Mouse (Mus musculus) lung, embryonic 14.5 days (tissue): ENCODE results near the gene Pik3ap1. TPM values are rescaled to one million over a fixed set of nuclear protein-coding genes. Genes with fewer than 3 reads are reported as not detected.

Experiments used
- ATAC-seq: fragments of 200-750 bp; cut with Nextera tagmentation; 2 replicates; pipeline ENCODE4 v1.8.0; 2017; ENCODE audit warnings: mild to moderate bottlenecking, moderate TSS enrichment, moderate library complexity; ENCODE audit not compliant: insufficient read depth
- DNase-seq: peaks from one replicate; pipeline ENCODE4 v3.0.0-alpha.2; 2015
- H3K27ac ChIP-seq: fragments of 300-500 bp; sonication (generic); 2 replicates; pipeline ENCODE4 v1.5.1; 2014; ENCODE audit warnings: low read depth, mild to moderate bottlenecking, moderate library complexity
- H3K27me3 ChIP-seq: fragments of 300-500 bp; sonication (generic); 2 replicates; pipeline ENCODE4 v1.6.1; 2014; ENCODE audit warnings: low read length, control low read depth; ENCODE audit not compliant: insufficient read depth
- H3K36me3 ChIP-seq: fragments of 300-500 bp; sonication (generic); 2 replicates; pipeline ENCODE4 v1.6.1; 2014; ENCODE audit warnings: control low read depth; ENCODE audit not compliant: insufficient read depth
- H3K4me1 ChIP-seq: fragments of 300-500 bp; sonication (generic); 2 replicates; pipeline ENCODE4 v1.6.1; 2014; ENCODE audit warnings: antibody characterized with exemption, control low read depth; ENCODE audit not compliant: insufficient read depth
- H3K4me2 ChIP-seq: fragments of 300-500 bp; sonication (generic); 2 replicates; pipeline ENCODE4 v1.6.1; 2014; ENCODE audit warnings: mild to moderate bottlenecking
- H3K4me3 ChIP-seq: fragments of 300-500 bp; sonication (generic); 2 replicates; pipeline ENCODE4 v1.5.1; 2014; ENCODE audit warnings: low read depth, low read length
- H3K9ac ChIP-seq: fragments of 300-500 bp; sonication (generic); 2 replicates; pipeline ENCODE4 v1.6.1; 2014
- H3K9me3 ChIP-seq: fragments of 300-500 bp; sonication (generic); 2 replicates; pipeline ENCODE4 v1.6.1; 2016; ENCODE audit warnings: low read depth, low read length, control low read depth
- CTCF ChIP-seq: IDR thresholded peaks from 2 replicates; pipeline ENCODE4 v1.5.1; 2016; ENCODE audit warnings: antibody characterized with exemption, low read depth
- WGBS: fragments of 180-500 bp; shearing (Covaris S2); extraction: QIAGEN DNeasy Blood & Tissue Kit; methylation state at CpG from one replicate; pipeline ENCODE4 v1.1.7; 2014; 5-methylcytosine and 5-hydroxymethylcytosine counted together
- polyA plus RNA-seq: library from polyadenylated mRNA; unstranded; fragments of >200 nt; fragmentation: Nextera tagmentation; extraction: Ambion mirVana; gene quantifications from 2 replicates; pipeline ENCODE4 v1.2.1, GENCODE M21; 2014

Pik3ap1 gene
- polyA plus RNA-seq, 1 experiment from 2014 or later = 2.7 TPM

DNA sequence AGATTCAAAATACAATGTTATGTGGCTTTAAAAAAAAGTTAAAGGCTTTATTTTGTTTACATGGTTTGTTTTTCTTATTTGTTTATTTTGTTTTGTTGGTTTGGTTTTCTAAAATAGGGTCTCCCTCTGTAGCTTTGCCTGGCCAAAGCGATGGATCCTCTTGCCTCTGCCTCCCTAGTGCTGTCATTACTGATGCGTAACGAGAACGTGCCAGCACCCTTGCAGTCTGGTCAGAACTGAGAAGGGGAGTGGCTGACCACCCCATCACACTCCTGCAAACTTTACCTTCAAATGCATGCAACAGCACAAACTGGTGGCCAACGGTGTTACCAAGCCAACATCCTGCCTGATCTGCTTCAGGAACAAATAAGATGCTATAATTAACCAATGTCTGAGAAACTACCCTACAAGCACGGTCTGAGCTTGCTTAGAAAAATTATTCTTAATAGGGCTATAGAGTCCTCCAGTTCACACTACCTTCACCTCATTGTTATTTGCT, 42.3 kb downstream of the Pik3ap1 start:
- H3K27ac ChIP-seq = no peak overlapping the region
- no peaks in the 10 kb centered on the region for H3K36me3 ChIP-seq
- no peaks in the 10 kb centered on the region for H3K9me3 ChIP-seq
- no peak overlapping the region for H3K9ac ChIP-seq
- H3K27me3 ChIP-seq = no peaks in the 10 kb centered on the region
- H3K4me1 ChIP-seq = peaks cover 9% of the 10 kb centered on the region
- no peak overlapping the region for H3K4me2 ChIP-seq
- WGBS = 77% methylated on average over 6 of the region's 6 CpGs
- DNase-seq = no peak
- no peak for TF ChIP-seq CTCF
- no peak for ATAC-seq
- H3K4me3 ChIP-seq = no peak overlapping the region

DNA sequence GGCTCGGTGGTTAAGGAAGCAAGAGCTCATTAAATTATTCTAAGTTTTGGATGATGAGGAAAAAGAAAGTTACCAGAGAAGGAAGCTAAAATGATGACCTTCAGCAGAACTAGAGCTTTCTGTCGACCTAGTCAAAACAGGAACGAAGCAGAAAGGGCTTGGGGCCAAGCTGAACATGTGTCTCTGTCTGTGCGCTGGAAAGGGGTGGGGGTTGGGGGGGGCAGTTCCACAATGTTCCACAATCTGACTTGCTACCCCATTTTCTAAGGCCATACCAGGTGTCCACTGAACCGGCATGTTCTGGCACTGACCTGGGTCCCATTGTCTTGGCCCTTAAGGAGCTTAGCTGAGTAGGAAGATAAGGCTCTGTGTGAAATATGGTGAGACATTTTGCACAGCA, 43.2 kb downstream of the Pik3ap1 start:
- Histone ChIP-seq H3K27ac (no peak overlapping the region), H3K4me3 (no peak overlapping the region), H3K4me1 (peaks cover 9% of the 10 kb centered on the region), H3K36me3 (no peaks in the 10 kb centered on the region), H3K9me3 (no peaks in the 10 kb centered on the region), H3K4me2 (no peak overlapping the region), H3K27me3 (no peaks in the 10 kb centered on the region), H3K9ac (no peak overlapping the region)
- DNase-seq (no peak), ATAC-seq (no peak)
- 79% methylated on average over 5 of the region's 5 CpGs for WGBS
- no peak for TF ChIP-seq CTCF

- DNase-seq (peak; percentile 30), ATAC-seq (peak; percentile 38; the same call in 1 of the 2 replicates)
- Histone ChIP-seq H3K4me2 (no peak overlapping the region), H3K27ac (no peak overlapping the region), H3K27me3 (no peaks in the 10 kb centered on the region), H3K4me1 (peaks cover 5% of the 10 kb centered on the region), H3K4me3 (no peak overlapping the region), H3K9ac (no peak overlapping the region), H3K9me3 (no peaks in the 10 kb centered on the region), H3K36me3 (no peaks in the 10 kb centered on the region)
- no peak for TF ChIP-seq CTCF
- WGBS = 42% methylated on average over 21 of the region's 21 CpGs
Observed at GRCm38 (mm10) chr19:41339020-41339836, 45.7 kb downstream of the Pik3ap1 start.

DNA sequence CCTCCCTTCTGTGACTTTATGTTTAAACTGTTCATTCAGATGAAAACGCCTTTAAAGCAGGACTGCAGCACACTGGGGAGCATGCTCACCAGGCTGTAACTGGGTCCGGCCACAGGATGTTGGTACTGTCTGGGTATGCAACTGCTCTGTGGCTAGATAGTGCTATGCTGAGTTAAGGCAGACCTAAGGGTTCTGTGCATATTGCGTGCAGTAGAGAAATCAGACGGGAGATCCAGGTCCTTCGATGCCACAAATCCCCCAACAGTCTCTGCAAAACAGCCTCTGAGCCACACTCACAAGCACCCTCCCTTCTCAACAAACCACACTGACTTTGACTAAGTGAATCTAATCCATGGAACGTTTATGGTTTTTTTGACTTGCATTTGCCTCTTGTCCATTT, 46.5 kb downstream of the Pik3ap1 start:
- no peak overlapping the region for H3K4me3 ChIP-seq
- 67% methylated on average over 6 of the region's 6 CpGs for WGBS
- no peak for TF ChIP-seq CTCF
- no peak overlapping the region for H3K27ac ChIP-seq
- DNase-seq (no peak), ATAC-seq (no peak)
- no peak overlapping the region for H3K9ac ChIP-seq
- no peak overlapping the region for H3K4me2 ChIP-seq
- no peaks in the 10 kb centered on the region for H3K27me3 ChIP-seq
- peaks cover 5% of the 10 kb centered on the region for H3K4me1 ChIP-seq
- no peaks in the 10 kb centered on the region for H3K9me3 ChIP-seq
- H3K36me3 ChIP-seq = no peaks in the 10 kb centered on the region

DNA sequence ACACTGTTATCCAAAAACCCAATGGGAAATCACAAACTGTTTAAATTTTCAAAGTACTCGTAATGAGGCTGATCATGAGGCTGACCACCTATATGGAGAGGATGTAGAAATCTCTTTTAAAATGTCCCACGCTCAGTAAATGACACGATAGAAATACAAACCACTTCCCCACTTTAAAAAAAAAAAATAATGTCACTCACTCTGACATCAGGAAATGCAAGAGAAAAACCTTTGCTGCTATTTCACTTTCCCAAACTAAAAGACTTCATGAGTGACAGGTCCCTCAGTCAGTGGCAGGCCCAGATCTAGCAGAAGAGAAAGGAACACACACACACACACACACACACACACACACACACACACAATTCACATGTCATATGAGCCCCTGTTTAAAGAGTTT, 49.2 kb downstream of the Pik3ap1 start:
- Histone ChIP-seq H3K27me3 (no peaks in the 10 kb centered on the region), H3K4me2 (no peak overlapping the region), H3K27ac (no peak overlapping the region), H3K4me1 (peaks cover 5% of the 10 kb centered on the region), H3K9me3 (no peaks in the 10 kb centered on the region), H3K36me3 (no peaks in the 10 kb centered on the region), H3K4me3 (no peak overlapping the region), H3K9ac (no peak overlapping the region)
- DNase-seq (no peak), ATAC-seq (no peak)
- WGBS = 89% methylated on average over 3 of the region's 3 CpGs
- no peak for TF ChIP-seq CTCF

- no peak for TF ChIP-seq CTCF
- Histone ChIP-seq H3K27ac (no peak overlapping the region), H3K4me2 (no peak overlapping the region), H3K4me1 (no peaks in the 10 kb centered on the region), H3K9ac (no peak overlapping the region), H3K27me3 (no peaks in the 10 kb centered on the region), H3K4me3 (no peak overlapping the region), H3K9me3 (no peaks in the 10 kb centered on the region), H3K36me3 (no peaks in the 10 kb centered on the region)
- 59% methylated on average over 8 of the region's 8 CpGs for WGBS
- no peak for DNase-seq
- no peak for ATAC-seq
Observed at GRCm38 (mm10) chr19:41332986-41333385, 51.9 kb downstream of the Pik3ap1 start.

DNA sequence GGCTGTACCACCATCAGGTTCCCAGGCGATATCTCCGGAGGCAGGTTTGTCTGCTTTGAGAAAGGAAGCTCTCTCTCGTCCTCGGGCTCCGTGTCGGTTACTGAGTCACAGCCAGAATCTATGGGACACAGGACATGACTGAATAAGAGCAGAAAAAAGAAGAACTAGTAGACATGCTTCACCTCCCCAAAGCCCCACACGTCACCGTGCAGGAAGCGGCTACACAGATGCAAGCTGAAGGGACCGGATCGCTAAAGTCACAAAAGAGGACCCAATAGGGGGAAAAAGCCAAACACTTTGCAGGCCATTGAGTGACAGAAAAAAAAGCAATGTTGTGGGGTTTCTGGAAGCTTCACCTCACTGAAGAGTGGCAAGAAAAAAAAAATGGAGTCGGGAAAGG, 52.7 kb downstream of the Pik3ap1 start:
- no peak for TF ChIP-seq CTCF
- Histone ChIP-seq H3K9me3 (no peaks in the 10 kb centered on the region), H3K9ac (no peak overlapping the region), H3K4me3 (no peak overlapping the region), H3K27ac (no peak overlapping the region), H3K4me2 (no peak overlapping the region), H3K4me1 (no peaks in the 10 kb centered on the region), H3K36me3 (no peaks in the 10 kb centered on the region), H3K27me3 (no peaks in the 10 kb centered on the region)
- ATAC-seq (no peak), DNase-seq (no peak)
- 87% methylated on average over 12 of the region's 12 CpGs for WGBS
